Mouse (Mus musculus) liver, embryonic 12.5 days (tissue): Measurements from ENCODE around the gene Pde1b. TPM values are rescaled to one million over a fixed set of nuclear protein-coding genes. Genes with fewer than 3 reads are reported as not detected.

Experiments
- ATAC-seq: fragments of 200-750 bp; cut with Nextera tagmentation; 2 replicates; pipeline ENCODE4 v1.8.0; 2017; ENCODE audit warnings: moderate number of reproducible peaks, mild to moderate bottlenecking, moderate library complexity
- H3K27ac ChIP-seq: fragments of 300-500 bp; sonication (generic); 2 replicates; pipeline ENCODE4 v1.5.1; 2016; ENCODE audit warnings: mild to moderate bottlenecking
- H3K27me3 ChIP-seq: fragments of 300-500 bp; sonication (generic); replicated peaks from 2 replicates; pipeline ENCODE4 v1.6.1; 2016; ENCODE audit warnings: mild to moderate bottlenecking, moderate library complexity
- H3K36me3 ChIP-seq: fragments of 300-500 bp; sonication (generic); 2 replicates; pipeline ENCODE4 v1.6.1; 2016; ENCODE audit warnings: mild to moderate bottlenecking, moderate library complexity
- H3K4me1 ChIP-seq: fragments of 300-500 bp; sonication (generic); 2 replicates; pipeline ENCODE4 v1.6.1; 2016
- H3K4me2 ChIP-seq: fragments of 300-500 bp; sonication (generic); 2 replicates; pipeline ENCODE4 v1.6.1; 2016; ENCODE audit warnings: mild to moderate bottlenecking, moderate library complexity
- H3K4me3 ChIP-seq: fragments of 300-500 bp; sonication (generic); 2 replicates; pipeline ENCODE4 v1.5.1; 2016; ENCODE audit warnings: mild to moderate bottlenecking, moderate library complexity
- H3K9ac ChIP-seq: fragments of 300-500 bp; sonication (generic); 2 replicates; pipeline ENCODE4 v1.6.1; 2016; ENCODE audit warnings: mild to moderate bottlenecking, moderate library complexity
- H3K9me3 ChIP-seq: fragments of 300-500 bp; sonication (generic); replicated peaks from 2 replicates; pipeline ENCODE4 v1.6.1; 2016; ENCODE audit warnings: mild to moderate bottlenecking, moderate library complexity
- WGBS: fragments of 180-500 bp; shearing (Covaris S2); methylation state at CpG from one replicate; pipeline ENCODE4 v1.1.7; 2016; ENCODE audit not compliant: insufficient replicate concordance; 5-methylcytosine and 5-hydroxymethylcytosine counted together
- polyA plus RNA-seq: library from polyadenylated mRNA; unstranded; fragments of >200 nt; fragmentation: Nextera tagmentation; extraction: Ambion mirVana; gene quantifications from 2 replicates; pipeline ENCODE4 v1.2.1, GENCODE M21; 2016

The Pde1b gene
- polyA plus RNA-seq, result 0.30 and 0.36 TPM in 2 replicates

- ATAC-seq, result peak; percentile 81
- Histone ChIP-seq H3K36me3 (no peaks in the 10 kb centered on the region), H3K27ac (no peak within 1 kb of the TSS), H3K27me3 (peaks cover 52% of the 10 kb centered on the region), H3K9me3 (no peaks in the 10 kb centered on the region), H3K4me2 (peak within 1 kb of the TSS; percentile 76), H3K4me3 (peak within 1 kb of the TSS; percentile 50), H3K4me1 (peaks cover 9% of the 10 kb centered on the region; the same call in 1 of the 2 replicates), H3K9ac (peak within 1 kb of the TSS; percentile 22; the same call in 1 of the 2 replicates)
- 2% methylated on average over 57 of the region's 63 CpGs for WGBS
Observed at GRCm38 (mm10) chr15:103502435-103503250, at the start of gene Pde1b. Pde1b (plus strand) TSS chr15:103503034.

GRCm38 (mm10) chr15:103453551-103454218 is 49.1 kb upstream of the Pde1b start, which contains the start of gene Nckap1l:
Nckap1l (plus strand) TSS chr15:103453794.
- H3K27me3 ChIP-seq, result no peaks in the 10 kb centered on the region
- H3K4me2 ChIP-seq, result peak within 1 kb of the TSS; percentile 46
- 25% methylated on average over 13 of the region's 13 CpGs for WGBS
- H3K4me1 ChIP-seq, result no peaks in the 10 kb centered on the region
- H3K4me3 ChIP-seq, result peak within 1 kb of the TSS; percentile 37
- no peaks in the 10 kb centered on the region for H3K36me3 ChIP-seq
- peak; percentile 82 for ATAC-seq
- no peak within 1 kb of the TSS for H3K27ac ChIP-seq
- H3K9me3 ChIP-seq, result no peaks in the 10 kb centered on the region
- H3K9ac ChIP-seq, result no peak within 1 kb of the TSS; the same call in 1 of the 2 replicates

DNA sequence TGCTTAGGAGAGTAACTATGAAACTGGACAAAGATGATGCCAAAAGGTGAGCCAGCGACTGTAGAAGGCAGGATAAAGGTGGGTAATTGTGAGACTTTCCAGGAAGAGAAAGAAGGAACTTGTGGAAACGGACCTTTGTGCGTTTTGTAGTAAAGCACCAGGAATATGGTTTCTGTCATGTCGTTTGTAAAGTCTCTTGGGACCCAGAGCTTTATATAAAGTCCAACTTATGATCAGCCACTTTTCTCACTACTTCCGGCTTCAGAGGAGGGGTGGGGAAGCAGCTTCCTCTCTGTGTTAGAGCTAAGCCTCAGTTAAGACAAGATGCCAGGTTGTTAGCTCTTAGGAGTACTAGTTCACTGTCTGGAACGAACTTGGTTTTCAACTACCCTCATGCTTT is 48.4 kb upstream of the Pde1b start:
- Histone ChIP-seq H3K4me3 (peak overlapping the region; percentile 37), H3K4me1 (no peaks in the 10 kb centered on the region), H3K9ac (no peak overlapping the region), H3K27me3 (no peaks in the 10 kb centered on the region), H3K36me3 (no peaks in the 10 kb centered on the region), H3K27ac (no peak overlapping the region), H3K4me2 (peak overlapping the region; percentile 46), H3K9me3 (no peaks in the 10 kb centered on the region)
- no peak for ATAC-seq
- 50% methylated on average over 6 of the region's 6 CpGs for WGBS

GRCm38 (mm10) chr15:103462539-103463261 is 40.1 kb upstream of the Pde1b start:
- Histone ChIP-seq H3K4me3 (no peak overlapping the region), H3K4me2 (no peak overlapping the region), H3K36me3 (no peaks in the 10 kb centered on the region; the same call in 1 of the 2 replicates), H3K9me3 (no peaks in the 10 kb centered on the region), H3K4me1 (no peaks in the 10 kb centered on the region), H3K9ac (no peak overlapping the region), H3K27ac (no peak overlapping the region), H3K27me3 (no peaks in the 10 kb centered on the region)
- WGBS, result 58% methylated on average over 7 of the region's 7 CpGs
- ATAC-seq, result no peak

- no peaks in the 10 kb centered on the region for H3K4me1 ChIP-seq
- ATAC-seq, result no peak
- WGBS, result 72% methylated on average over 7 of the region's 7 CpGs
Observed at GRCm38 (mm10) chr15:103471488-103472194, 31.2 kb upstream of the Pde1b start.

DNA sequence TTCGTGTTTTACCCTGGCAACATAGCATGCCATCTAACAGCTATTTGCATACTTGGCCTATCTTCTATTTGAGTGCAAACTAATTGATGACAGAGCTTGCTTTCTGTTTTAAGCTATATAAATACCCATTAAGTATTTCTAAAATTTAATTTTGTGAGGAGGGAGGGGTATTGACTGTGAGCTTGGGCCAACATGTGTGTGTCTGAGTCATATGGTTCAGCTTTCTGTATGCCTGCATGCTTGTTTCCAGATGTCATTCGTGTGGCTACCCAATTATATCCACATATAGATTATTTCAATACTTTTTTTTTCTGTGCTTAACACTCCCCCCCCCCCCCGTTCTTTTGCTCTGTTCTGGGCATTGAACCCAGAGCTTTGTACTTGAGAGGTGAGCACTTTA is 30.6 kb upstream of the Pde1b start:
- Histone ChIP-seq H3K4me1 (no peaks in the 10 kb centered on the region), H3K27ac (no peak overlapping the region), H3K4me3 (no peak overlapping the region), H3K9ac (no peak overlapping the region), H3K4me2 (no peak overlapping the region), H3K9me3 (no peaks in the 10 kb centered on the region), H3K36me3 (no peaks in the 10 kb centered on the region), H3K27me3 (no peaks in the 10 kb centered on the region)
- ATAC-seq, result no peak
- 51% methylated on average over 3 of the region's 3 CpGs for WGBS

More at GRCm38 (mm10) chr15:103471488-103472194, 31.2 kb upstream of the Pde1b start:
- Histone ChIP-seq H3K9me3 (no peaks in the 10 kb centered on the region), H3K27ac (no peak overlapping the region), H3K27me3 (no peaks in the 10 kb centered on the region), H3K9ac (no peak overlapping the region), H3K4me2 (no peak overlapping the region), H3K4me3 (no peak overlapping the region), H3K36me3 (no peaks in the 10 kb centered on the region)

DNA sequence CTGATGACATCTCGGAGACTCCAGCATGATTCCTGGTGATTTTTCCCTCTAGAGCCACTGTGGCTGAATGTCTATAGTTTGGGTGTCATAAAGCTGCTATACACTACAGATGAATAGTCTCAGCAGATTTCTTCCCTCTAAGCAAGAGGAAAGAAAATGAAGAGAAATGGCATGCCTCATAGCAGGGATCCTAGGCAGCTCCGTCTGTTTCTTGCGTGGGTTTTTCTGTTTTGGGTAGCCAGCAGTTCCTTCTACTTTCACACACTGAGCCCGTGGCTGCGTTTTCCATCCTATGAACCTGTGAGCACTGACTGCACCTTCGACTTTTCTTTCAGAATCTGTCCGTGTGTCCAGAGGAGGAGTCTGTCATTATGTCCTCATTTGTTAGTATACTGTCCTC is 29.7 kb upstream of the Pde1b start:
- H3K4me1 ChIP-seq, result no peaks in the 10 kb centered on the region
- H3K9me3 ChIP-seq, result no peaks in the 10 kb centered on the region
- no peak overlapping the region for H3K4me2 ChIP-seq
- H3K36me3 ChIP-seq, result no peaks in the 10 kb centered on the region
- H3K27ac ChIP-seq, result no peak overlapping the region
- no peak overlapping the region for H3K4me3 ChIP-seq
- 74% methylated on average over 7 of the region's 7 CpGs for WGBS
- no peaks in the 10 kb centered on the region for H3K27me3 ChIP-seq
- no peak for ATAC-seq
- no peak overlapping the region for H3K9ac ChIP-seq

- Histone ChIP-seq H3K27me3 (no peaks in the 10 kb centered on the region), H3K9ac (no peak overlapping the region), H3K4me1 (no peaks in the 10 kb centered on the region), H3K27ac (no peak overlapping the region), H3K4me3 (no peak overlapping the region), H3K36me3 (no peaks in the 10 kb centered on the region), H3K9me3 (no peaks in the 10 kb centered on the region), H3K4me2 (no peak overlapping the region)
- ATAC-seq, result no peak
- 72% methylated on average over 5 of the region's 5 CpGs for WGBS
Observed at GRCm38 (mm10) chr15:103473769-103474168, 29.1 kb upstream of the Pde1b start.

DNA sequence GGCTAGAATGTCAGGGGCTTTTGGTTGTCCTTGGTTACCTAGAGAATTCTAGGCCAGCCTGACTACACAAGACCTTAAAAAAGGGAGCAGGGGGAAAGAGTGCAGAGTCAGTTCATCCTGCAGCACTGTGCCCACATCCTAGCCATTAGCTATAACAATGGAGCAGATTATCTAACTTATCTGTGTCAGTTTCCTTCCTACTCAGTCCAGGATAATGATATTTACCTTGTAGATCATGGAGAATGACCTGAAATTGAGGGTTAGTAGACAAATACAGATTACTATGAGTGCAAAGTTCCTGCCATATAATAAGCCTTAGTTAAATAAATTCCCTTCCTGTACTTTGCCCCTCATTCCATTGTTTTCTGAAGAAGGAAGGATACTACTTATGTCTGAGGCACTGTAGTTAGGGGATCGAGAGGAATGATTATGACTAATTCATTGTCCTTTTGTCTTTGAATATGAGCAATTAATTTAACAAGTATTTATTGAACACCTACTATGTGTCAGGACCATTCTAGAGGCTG is 23.7 kb upstream of the Pde1b start:
- no peaks in the 10 kb centered on the region for H3K27me3 ChIP-seq
- no peak overlapping the region for H3K27ac ChIP-seq
- 57% methylated on average over 1 of the region's 1 CpGs for WGBS
- no peak overlapping the region for H3K4me3 ChIP-seq
- H3K4me2 ChIP-seq, result no peak overlapping the region
- H3K4me1 ChIP-seq, result no peaks in the 10 kb centered on the region
- H3K36me3 ChIP-seq, result no peaks in the 10 kb centered on the region
- H3K9ac ChIP-seq, result no peak overlapping the region
- no peaks in the 10 kb centered on the region for H3K9me3 ChIP-seq
- no peak for ATAC-seq

DNA sequence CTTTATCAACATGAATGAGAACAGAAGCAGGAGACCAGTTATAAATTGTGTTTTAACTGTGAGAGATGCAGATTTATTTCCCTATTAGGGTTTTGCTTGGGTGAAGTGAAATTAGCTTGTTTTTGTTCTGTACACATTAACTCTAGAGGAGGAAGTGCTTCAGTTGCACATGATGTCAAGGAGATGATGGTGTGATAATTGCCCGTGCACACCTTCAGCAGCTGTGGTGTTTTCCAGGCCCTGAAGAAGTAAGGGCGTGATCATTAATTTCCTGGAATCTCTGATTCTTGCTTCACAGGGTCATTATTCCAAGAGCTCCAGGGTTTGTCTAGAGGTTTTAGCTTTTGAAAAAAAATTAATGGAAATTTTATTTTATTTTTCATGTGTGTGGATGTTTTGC is 22.7 kb upstream of the Pde1b start:
- ATAC-seq, result no peak
- Histone ChIP-seq H3K27ac (no peak overlapping the region), H3K27me3 (no peaks in the 10 kb centered on the region), H3K4me1 (no peaks in the 10 kb centered on the region), H3K4me3 (no peak overlapping the region), H3K4me2 (no peak overlapping the region), H3K9ac (no peak overlapping the region), H3K9me3 (no peaks in the 10 kb centered on the region), H3K36me3 (no peaks in the 10 kb centered on the region)
- WGBS, result 57% methylated on average over 2 of the region's 2 CpGs

GRCm38 (mm10) chr15:103482488-103482887 is 20.3 kb upstream of the Pde1b start:
- H3K4me1 ChIP-seq, result no peaks in the 10 kb centered on the region
- no peak overlapping the region for H3K9ac ChIP-seq
- H3K36me3 ChIP-seq, result no peaks in the 10 kb centered on the region
- WGBS, result 7% methylated on average over 1 of the region's 1 CpGs
- no peaks in the 10 kb centered on the region for H3K9me3 ChIP-seq
- ATAC-seq, result no peak
- H3K4me3 ChIP-seq, result no peak overlapping the region
- H3K27ac ChIP-seq, result no peak overlapping the region
- H3K27me3 ChIP-seq, result no peaks in the 10 kb centered on the region
- no peak overlapping the region for H3K4me2 ChIP-seq
